Mouse (Mus musculus) heart, embryonic 11.5 days (tissue): ENCODE data around the gene Ly6g6e. TPM values are rescaled to one million over a fixed set of nuclear protein-coding genes. Genes with fewer than 3 reads are reported as not detected.
"Not testable (repeated sequence)": the region's sequence is repeated elsewhere in the genome, so short reads cannot be mapped to it uniquely, and the experiment has no call there.

ENCODE experiments used
- ATAC-seq: fragments of 200-750 bp; cut with Nextera tagmentation; replicated peaks from 2 replicates; pipeline ENCODE4 v1.8.0; 2017; ENCODE audit warnings: moderate library complexity; ENCODE audit not compliant: insufficient number of reproducible peaks, low FRiP score, low TSS enrichment
- H3K27ac ChIP-seq: fragments of 300-500 bp; sonication (generic); 2 replicates; pipeline ENCODE4 v1.5.1; 2014; ENCODE audit warnings: mild to moderate bottlenecking, low read depth, low read length
- H3K27me3 ChIP-seq: fragments of 300-500 bp; sonication (generic); 2 replicates; pipeline ENCODE4 v1.6.1; 2014; ENCODE audit warnings: mild to moderate bottlenecking, low read length, mixed read lengths; ENCODE audit not compliant: control insufficient read depth, insufficient read depth
- H3K36me3 ChIP-seq: fragments of 300-500 bp; sonication (generic); 2 replicates; pipeline ENCODE4 v1.6.1; 2014; ENCODE audit warnings: mild to moderate bottlenecking, low read length, moderate library complexity, mixed read lengths; ENCODE audit not compliant: control insufficient read depth, insufficient read depth
- H3K4me1 ChIP-seq: fragments of 300-500 bp; sonication (generic); 2 replicates; pipeline ENCODE4 v1.6.1; 2014; ENCODE audit warnings: low read length; ENCODE audit not compliant: control insufficient read depth, insufficient read depth
- H3K4me2 ChIP-seq: fragments of 300-500 bp; sonication (generic); 2 replicates; pipeline ENCODE4 v1.6.1; 2014; ENCODE audit warnings: mild to moderate bottlenecking, moderate library complexity
- H3K4me3 ChIP-seq: fragments of 300-500 bp; sonication (generic); 2 replicates; pipeline ENCODE4 v1.5.1; 2014; ENCODE audit warnings: low read depth, low read length
- H3K9ac ChIP-seq: fragments of 300-500 bp; sonication (generic); 2 replicates; pipeline ENCODE4 v1.6.1; 2014; ENCODE audit warnings: mild to moderate bottlenecking, low read depth, low read length, moderate library complexity
- H3K9me3 ChIP-seq: fragments of 300-500 bp; sonication (generic); replicated peaks from 2 replicates; pipeline ENCODE4 v1.6.1; 2016; ENCODE audit warnings: low read length; ENCODE audit not compliant: control insufficient read depth
- WGBS: fragments of 180-500 bp; shearing (Covaris S2); extraction: QIAGEN DNeasy Blood & Tissue Kit; methylation state at CpG from one replicate; pipeline ENCODE4 v1.1.7; 2014; ENCODE audit not compliant: insufficient replicate concordance; 5-methylcytosine and 5-hydroxymethylcytosine counted together
- polyA plus RNA-seq: library from polyadenylated mRNA; unstranded; fragments of >200 nt; fragmentation: Nextera tagmentation; extraction: Ambion mirVana; gene quantifications from 2 replicates; pipeline ENCODE4 v1.2.1, GENCODE M21; 2014

Gene Ly6g6e
- polyA plus RNA-seq, 1 experiment from 2014 or later, result 0.42 TPM

GRCm38 (mm10) chr17:35120745-35121142, 44.0 kb downstream of the Ly6g6e start:
- no peaks in the 10 kb centered on the region for H3K27me3 ChIP-seq
- no peaks in the 10 kb centered on the region for H3K9me3 ChIP-seq
- peaks cover 13% of the 10 kb centered on the region for H3K4me1 ChIP-seq
- peaks cover 15% of the 10 kb centered on the region for H3K36me3 ChIP-seq
- peak overlapping the region; percentile 91 for H3K4me3 ChIP-seq
- peak overlapping the region; percentile 89 for H3K9ac ChIP-seq
- peak overlapping the region; percentile 98 for H3K4me2 ChIP-seq
- WGBS, result under 1% methylated on average over 33 of the region's 33 CpGs
- 0 out of 2 replicates have a peak, but pooled peaks have one; percentile 3 for ATAC-seq
- peak overlapping the region; percentile 55; the same call in 1 of the 2 replicates for H3K27ac ChIP-seq

DNA sequence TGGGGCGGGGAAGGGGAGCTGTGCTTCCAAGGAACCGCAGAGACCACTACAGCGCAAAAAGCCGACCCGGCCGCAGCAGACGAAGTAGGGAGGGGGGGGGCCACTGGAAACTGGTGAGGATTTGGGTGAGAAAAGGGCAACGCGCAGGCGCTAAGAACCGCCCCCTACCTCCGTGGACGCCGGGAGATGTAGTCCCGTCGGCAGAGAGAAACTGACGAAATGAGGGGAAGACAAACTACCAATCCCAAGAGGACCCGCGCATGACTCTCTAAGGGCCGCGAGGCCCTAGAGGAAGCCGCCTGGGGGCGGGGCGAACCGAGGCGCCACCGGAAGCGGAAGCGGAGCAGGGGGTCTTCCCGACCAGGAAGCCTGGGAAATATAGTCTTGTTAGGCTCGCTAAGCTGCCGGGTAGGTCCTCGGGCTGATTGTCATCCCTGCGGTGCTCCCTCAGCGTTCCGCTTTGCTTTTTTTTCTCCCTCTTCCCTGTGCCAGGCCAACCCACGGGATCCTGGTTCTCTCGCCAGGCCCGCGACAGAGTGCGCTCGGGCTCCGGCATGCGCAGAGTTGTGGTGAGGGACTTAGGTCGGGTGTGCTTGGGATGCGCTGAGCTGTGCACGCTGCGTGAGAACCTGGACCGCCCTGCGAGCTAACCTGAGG, 44.6 kb downstream of the Ly6g6e start, which contains the start of gene Gpank1:
TSS of gene Gpank1 (plus strand) at position 313 of the 657 bp plus-strand sequence.
- peak; percentile 89 for ATAC-seq
- Histone ChIP-seq H3K4me2 (peak within 1 kb of the TSS; percentile 98), H3K4me1 (peaks cover 13% of the 10 kb centered on the region), H3K9me3 (no peaks in the 10 kb centered on the region), H3K36me3 (peaks cover 13% of the 10 kb centered on the region), H3K27me3 (no peaks in the 10 kb centered on the region), H3K9ac (peak within 1 kb of the TSS; percentile 89), H3K4me3 (peak within 1 kb of the TSS; percentile 91), H3K27ac (peak within 1 kb of the TSS; percentile 84)
- under 1% methylated on average over 50 of the region's 50 CpGs for WGBS

DNA sequence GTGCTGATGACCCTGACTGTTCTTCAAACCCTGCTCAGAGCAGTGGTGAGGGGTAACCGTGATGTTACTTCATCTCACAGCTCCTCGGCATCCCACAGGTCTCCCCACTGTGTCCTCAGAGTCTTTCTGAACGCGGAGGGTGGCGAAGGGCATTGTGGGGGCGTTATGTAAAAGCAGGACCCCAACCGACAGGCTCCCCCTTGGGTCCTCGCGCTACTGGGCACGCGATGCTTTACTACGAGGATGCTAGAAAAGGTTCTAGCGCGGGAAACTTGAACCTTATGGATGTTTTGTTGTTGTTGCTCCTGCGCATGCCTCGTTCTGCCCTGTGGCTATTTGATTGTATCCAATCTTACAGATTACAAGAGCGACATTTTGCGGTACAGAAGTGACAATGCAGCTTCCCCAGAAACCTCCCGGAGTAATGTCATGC, 45.2 kb downstream of the Ly6g6e start, which contains the start of gene Csnk2b:
TSS of gene Csnk2b (minus strand) at position 183 of the 433 bp plus-strand sequence.
- no peaks in the 10 kb centered on the region for H3K27me3 ChIP-seq
- H3K4me3 ChIP-seq, result peak within 1 kb of the TSS; percentile 91
- peak within 1 kb of the TSS; percentile 98 for H3K4me2 ChIP-seq
- H3K36me3 ChIP-seq, result peaks cover 13% of the 10 kb centered on the region
- H3K4me1 ChIP-seq, result peaks cover 15% of the 10 kb centered on the region
- WGBS, result under 1% methylated on average over 19 of the region's 19 CpGs
- peak within 1 kb of the TSS; percentile 89 for H3K9ac ChIP-seq
- H3K9me3 ChIP-seq, result no peaks in the 10 kb centered on the region
- peak within 1 kb of the TSS; percentile 84 for H3K27ac ChIP-seq
- no peak for ATAC-seq

DNA sequence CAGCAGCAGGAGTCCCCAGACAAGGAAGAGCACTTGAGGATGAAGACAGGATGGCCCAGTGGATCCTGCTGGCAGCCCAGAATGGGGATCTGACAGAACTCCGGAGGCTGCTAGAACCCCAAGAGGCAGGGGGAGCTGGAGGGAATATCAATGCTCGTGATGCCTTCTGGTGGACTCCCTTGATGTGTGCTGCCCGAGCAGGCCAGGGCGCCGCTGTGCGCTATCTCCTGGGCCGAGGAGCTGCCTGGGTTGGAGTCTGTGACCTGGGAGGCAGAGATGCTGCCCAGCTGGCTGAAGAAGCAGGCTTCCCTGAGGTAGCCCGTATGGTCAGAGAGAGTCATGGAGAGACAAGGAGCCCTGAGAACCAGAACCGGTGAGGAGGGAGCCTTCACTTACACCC, 46.6 kb downstream of the Ly6g6e start:
- H3K4me1 ChIP-seq, result peaks cover 23% of the 10 kb centered on the region
- H3K9me3 ChIP-seq, H3K4me2 ChIP-seq, H3K36me3 ChIP-seq, H3K27me3 ChIP-seq, H3K27ac ChIP-seq, H3K4me3 ChIP-seq, H3K9ac ChIP-seq, ATAC-seq: not testable (repeated sequence)
- 84% methylated on average over 9 of the region's 9 CpGs for WGBS

DNA sequence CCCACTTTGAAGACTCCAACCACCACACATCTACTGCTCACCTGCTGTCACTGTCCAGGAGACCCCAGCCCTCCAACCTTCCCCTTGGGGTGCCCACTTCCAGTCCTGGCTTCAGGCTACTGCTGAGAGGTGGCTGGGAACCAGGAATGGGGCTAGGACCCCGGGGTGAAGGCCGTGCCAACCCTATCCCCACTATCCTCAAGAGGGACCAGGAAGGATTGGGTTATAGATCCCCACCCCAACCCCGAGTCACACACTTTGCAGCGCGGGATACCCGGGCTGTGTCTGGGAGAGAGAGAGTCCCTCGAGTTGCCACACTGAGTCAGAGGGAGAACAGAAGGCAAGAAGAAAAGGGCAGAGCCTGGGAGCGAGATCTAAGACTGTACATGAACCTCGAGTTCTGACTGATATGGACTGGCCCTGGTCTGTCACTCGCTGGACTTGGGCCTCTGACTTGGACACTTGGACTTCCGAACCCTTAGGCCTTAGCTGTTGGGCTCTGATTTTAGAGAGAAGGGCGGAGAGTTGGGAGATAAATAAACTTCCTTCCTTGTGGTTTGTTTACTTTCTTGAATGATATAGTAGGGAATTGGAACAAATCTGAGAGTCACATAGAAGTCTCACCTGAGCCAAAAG, 47.7 kb downstream of the Ly6g6e start:
- not testable (repeated sequence) for H3K36me3 ChIP-seq, H3K9me3 ChIP-seq, H3K27ac ChIP-seq, H3K4me3 ChIP-seq, ATAC-seq, H3K4me2 ChIP-seq, H3K27me3 ChIP-seq, H3K9ac ChIP-seq
- H3K4me1 ChIP-seq, result peaks cover 23% of the 10 kb centered on the region
- 90% methylated on average over 12 of the region's 12 CpGs for WGBS

DNA sequence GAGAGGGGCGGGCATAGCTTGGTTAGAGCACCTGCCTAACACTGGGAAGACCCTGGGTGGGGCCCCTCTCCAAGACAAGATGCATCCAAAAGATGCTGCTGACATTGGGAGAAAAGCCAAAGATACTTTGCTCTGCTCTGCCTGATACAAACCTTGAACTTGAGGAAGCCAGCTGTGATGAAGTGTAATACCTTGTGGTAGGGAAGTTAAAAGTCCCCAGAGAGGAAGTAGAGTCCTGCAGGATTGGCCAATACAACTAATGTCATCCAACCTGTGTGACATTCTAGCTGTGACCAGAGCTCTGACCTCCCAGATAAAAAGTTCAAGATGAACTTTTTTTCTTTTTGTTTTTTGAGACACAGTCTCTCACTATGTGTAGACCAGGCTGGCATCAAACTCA, 48.4 kb downstream of the Ly6g6e start:
- no peak for ATAC-seq
- H3K4me2 ChIP-seq, result peak overlapping the region; percentile 91
- H3K27me3 ChIP-seq, result no peaks in the 10 kb centered on the region
- H3K36me3 ChIP-seq, result peaks cover 2% of the 10 kb centered on the region
- 91% methylated on average over 1 of the region's 1 CpGs for WGBS
- H3K9me3 ChIP-seq, result no peaks in the 10 kb centered on the region
- H3K4me3 ChIP-seq, result no peak overlapping the region
- H3K9ac ChIP-seq, result no peak overlapping the region
- H3K27ac ChIP-seq, result no peak overlapping the region
- H3K4me1 ChIP-seq, result peaks cover 20% of the 10 kb centered on the region

- H3K9me3 ChIP-seq, result no peaks in the 10 kb centered on the region
- 29% methylated on average over 6 of the region's 6 CpGs for WGBS
- H3K27me3 ChIP-seq, result no peaks in the 10 kb centered on the region
- peaks cover 2% of the 10 kb centered on the region for H3K36me3 ChIP-seq
- peak overlapping the region; percentile 89 for H3K9ac ChIP-seq
- H3K4me3 ChIP-seq, result peak overlapping the region; percentile 69
- no peak for ATAC-seq
- H3K4me1 ChIP-seq, result peaks cover 17% of the 10 kb centered on the region
- no peak overlapping the region for H3K27ac ChIP-seq
- H3K4me2 ChIP-seq, result peak overlapping the region; percentile 91
Observed at GRCm38 (mm10) chr17:35125578-35125977, 48.9 kb downstream of the Ly6g6e start.

GRCm38 (mm10) chr17:35126206-35126611, 49.5 kb downstream of the Ly6g6e start, which contains the start of gene D17H6S53E:
D17H6S53E (plus strand) TSS chr17:35126373.
- under 1% methylated on average over 36 of the region's 36 CpGs for WGBS
- peak within 1 kb of the TSS; percentile 91 for H3K4me2 ChIP-seq
- H3K4me3 ChIP-seq, result peak within 1 kb of the TSS; percentile 69
- peaks cover 17% of the 10 kb centered on the region for H3K4me1 ChIP-seq
- peaks cover 2% of the 10 kb centered on the region for H3K36me3 ChIP-seq
- no peaks in the 10 kb centered on the region for H3K27me3 ChIP-seq
- no peaks in the 10 kb centered on the region for H3K9me3 ChIP-seq
- ATAC-seq, result peak; percentile 59
- peak within 1 kb of the TSS; percentile 80 for H3K27ac ChIP-seq
- peak within 1 kb of the TSS; percentile 89 for H3K9ac ChIP-seq
